Mouse (Mus musculus): ENCODE data around the gene Gm11627.
"Not testable (repeated sequence)": the region's sequence is repeated elsewhere in the genome, so short reads cannot be mapped to it uniquely, and the experiment has no call there.

The Gm11627 gene

GRCm38 (mm10) chr11:102564952-102565671 lies 14.1 kb downstream of the Gm11627 start:
- not testable (repeated sequence) for DNase-seq (ENCODE audit: low spot score in 2 of 2)

- no peak for DNase-seq (ENCODE audit: low spot score in 2 of 2)
These were observed 20.6 kb downstream of the Gm11627 start for GRCm38 (mm10) chr11:102558704-102559103.

- DNase-seq (ENCODE audit: low spot score in 2 of 2) = no peak
These were observed 21.9 kb downstream of the Gm11627 start for GRCm38 (mm10) chr11:102557386-102557785.

GRCm38 (mm10) chr11:102556716-102557074 lies 22.6 kb downstream of the Gm11627 start:
- no peak for DNase-seq (ENCODE audit: low spot score in 2 of 2)

- peak; percentile 90 to 94 for DNase-seq (ENCODE audit: low spot score in 2 of 2)
These were observed 23.1 kb downstream of the Gm11627 start, which contains the start of gene Gpatch8 for GRCm38 (mm10) chr11:102556031-102556715. TSS of gene Gpatch8 (minus strand) at chr11:102556392.

- DNase-seq (ENCODE audit: low spot score in 2 of 2) = no peak
These were observed 23.7 kb downstream of the Gm11627 start for GRCm38 (mm10) chr11:102555400-102556030.

- DNase-seq (ENCODE audit: low spot score in 2 of 2) = no peak
These were observed 27.2 kb downstream of the Gm11627 start for GRCm38 (mm10) chr11:102552051-102552450.

- no peak for DNase-seq (ENCODE audit: low spot score in 2 of 2)
These were observed 28.1 kb downstream of the Gm11627 start for GRCm38 (mm10) chr11:102551176-102551575.

- no peak for DNase-seq (ENCODE audit: low spot score in 2 of 2)
These were observed 37.8 kb downstream of the Gm11627 start for GRCm38 (mm10) chr11:102541471-102541870.

- not testable (repeated sequence) for DNase-seq (ENCODE audit: low spot score in 2 of 2)
These were observed 39.0 kb downstream of the Gm11627 start for GRCm38 (mm10) chr11:102540286-102540685.

GRCm38 (mm10) chr11:102539690-102540089 lies 39.6 kb downstream of the Gm11627 start:
- no peak for DNase-seq (ENCODE audit: low spot score in 2 of 2)

GRCm38 (mm10) chr11:102536210-102536609 lies 43.1 kb downstream of the Gm11627 start:
- no peak for DNase-seq (ENCODE audit: low spot score in 2 of 2)

GRCm38 (mm10) chr11:102534078-102534477 lies 45.2 kb downstream of the Gm11627 start:
- no peak for DNase-seq (ENCODE audit: low spot score in 2 of 2)

GRCm38 (mm10) chr11:102531425-102531824 lies 47.8 kb downstream of the Gm11627 start:
- DNase-seq (ENCODE audit: low spot score in 2 of 2) = no peak

Data from cerebellum, postnatal 4 days (tissue).